Mouse (Mus musculus) forebrain, embryonic 14.5 days (tissue): ENCODE data around the gene Slc2a6. TPM values are rescaled to one million over a fixed set of nuclear protein-coding genes. Genes with fewer than 3 reads are reported as not detected.

ENCODE experiments used
- ATAC-seq: fragments of 200-750 bp; cut with Nextera tagmentation; 2 replicates; pipeline ENCODE4 v1.8.0; 2017; ENCODE audit warnings: mild to moderate bottlenecking, moderate library complexity
- DNase-seq: peaks from one replicate; pipeline ENCODE4 v3.0.0-alpha.2; 2015; ENCODE audit warnings: low spot score
- H3K27ac ChIP-seq: fragments of 300-500 bp; sonication (generic); 2 replicates; pipeline ENCODE4 v1.5.1; 2014; ENCODE audit warnings: low read depth, mild to moderate bottlenecking, control low read depth, low read length, moderate library complexity
- H3K27me3 ChIP-seq: fragments of 300-500 bp; sonication (generic); replicated peaks from 2 replicates; pipeline ENCODE4 v1.6.1; 2014; ENCODE audit warnings: low read length, control low read depth, mixed read lengths; ENCODE audit not compliant: control insufficient read depth, insufficient read depth
- H3K36me3 ChIP-seq: fragments of 300-500 bp; sonication (generic); 2 replicates; pipeline ENCODE4 v1.6.1; 2014; ENCODE audit warnings: low read length, control low read depth; ENCODE audit not compliant: control insufficient read depth, insufficient read depth
- H3K4me1 ChIP-seq: fragments of 300-500 bp; sonication (generic); 2 replicates; pipeline ENCODE4 v1.6.1; 2014; ENCODE audit warnings: antibody characterized with exemption, low read length, control low read depth; ENCODE audit not compliant: control insufficient read depth, insufficient read depth
- H3K4me2 ChIP-seq: fragments of 300-500 bp; sonication (generic); 2 replicates; pipeline ENCODE4 v1.6.1; 2014; ENCODE audit warnings: mild to moderate bottlenecking, control low read depth, low read length
- H3K4me3 ChIP-seq: fragments of 300-500 bp; sonication (generic); 2 replicates; pipeline ENCODE4 v1.5.1; 2014; ENCODE audit warnings: low read depth, low read length, control low read depth
- H3K9ac ChIP-seq: fragments of 300-500 bp; sonication (generic); 2 replicates; pipeline ENCODE4 v1.6.1; 2014; ENCODE audit warnings: mild to moderate bottlenecking, low read length, control low read depth, moderate library complexity
- H3K9me3 ChIP-seq: fragments of 300-500 bp; sonication (generic); replicated peaks from 2 replicates; pipeline ENCODE4 v1.6.1; 2016; ENCODE audit warnings: low read length, control low read depth, mixed read lengths; ENCODE audit not compliant: control insufficient read depth
- WGBS: fragments of 180-500 bp; shearing (Covaris S2); extraction: QIAGEN DNeasy Blood & Tissue Kit; methylation state at CpG from one replicate; pipeline ENCODE4 v1.1.7; 2014; 5-methylcytosine and 5-hydroxymethylcytosine counted together
- polyA plus RNA-seq: library from polyadenylated mRNA; unstranded; fragments of >200 nt; fragmentation: Nextera tagmentation; extraction: Ambion mirVana; gene quantifications from 2 replicates; pipeline ENCODE4 v1.2.1, GENCODE M21; 2014

Gene Slc2a6
- polyA plus RNA-seq, 1 experiment from 2014 or later: 3.4 TPM

DNA sequence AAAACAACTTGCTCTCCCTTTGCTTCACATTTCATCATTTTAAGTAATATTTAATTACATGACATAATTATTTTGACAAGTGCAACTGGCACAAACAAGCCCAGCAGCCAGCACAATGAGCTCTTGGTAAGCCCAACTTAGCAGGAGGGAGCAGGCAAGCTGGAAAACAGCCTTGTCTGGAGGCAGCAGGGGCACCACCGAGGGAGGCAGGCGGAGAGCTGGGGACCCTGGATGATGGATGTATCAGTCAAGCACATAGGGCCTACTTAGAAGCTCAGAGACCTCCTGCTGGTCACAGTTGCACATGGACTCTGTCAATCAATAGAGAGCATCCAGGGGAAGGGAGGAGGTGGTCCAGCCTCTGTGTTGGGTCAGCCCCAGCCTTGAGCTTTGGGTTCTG lies 40.2 kb upstream of the Slc2a6 start:
- H3K4me2 ChIP-seq: no peak overlapping the region
- no peak overlapping the region for H3K4me3 ChIP-seq
- H3K9me3 ChIP-seq: no peaks in the 10 kb centered on the region
- 39% methylated on average over 2 of the region's 2 CpGs for WGBS
- H3K4me1 ChIP-seq: 0 out of 2 replicates have a peak, but pooled peaks cover 3% of the 10 kb centered on the region
- no peak for DNase-seq
- H3K27ac ChIP-seq: no peak overlapping the region
- no peaks in the 10 kb centered on the region for H3K36me3 ChIP-seq
- no peak overlapping the region for H3K9ac ChIP-seq
- no peak for ATAC-seq
- H3K27me3 ChIP-seq: no peaks in the 10 kb centered on the region

DNA sequence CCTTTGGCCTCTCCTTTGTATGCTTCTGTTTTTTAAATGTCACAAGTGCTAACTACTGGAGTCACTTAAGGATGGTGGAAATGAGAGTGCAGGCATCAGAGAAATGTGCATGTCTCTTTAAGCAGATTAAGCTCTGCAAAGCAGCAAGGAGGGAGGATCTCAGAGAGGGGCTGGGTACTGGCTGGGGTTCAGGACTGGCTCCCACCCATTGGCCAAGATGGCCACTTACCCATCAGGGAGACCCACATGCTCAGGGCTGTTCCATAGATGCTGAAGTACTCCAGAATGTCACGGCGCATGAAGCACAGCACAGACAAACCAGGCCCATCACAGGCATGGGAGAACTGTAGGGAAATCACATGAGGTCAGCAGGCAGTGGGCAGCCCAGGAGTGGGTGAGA lies 39.3 kb upstream of the Slc2a6 start:
- no peak for DNase-seq
- WGBS: 78% methylated on average over 2 of the region's 2 CpGs
- Histone ChIP-seq H3K27me3 (no peaks in the 10 kb centered on the region), H3K9ac (no peak overlapping the region), H3K27ac (no peak overlapping the region), H3K4me2 (no peak overlapping the region), H3K4me3 (no peak overlapping the region), H3K36me3 (no peaks in the 10 kb centered on the region), H3K9me3 (no peaks in the 10 kb centered on the region), H3K4me1 (0 out of 2 replicates have a peak, but pooled peaks cover 3% of the 10 kb centered on the region)
- no peak for ATAC-seq

DNA sequence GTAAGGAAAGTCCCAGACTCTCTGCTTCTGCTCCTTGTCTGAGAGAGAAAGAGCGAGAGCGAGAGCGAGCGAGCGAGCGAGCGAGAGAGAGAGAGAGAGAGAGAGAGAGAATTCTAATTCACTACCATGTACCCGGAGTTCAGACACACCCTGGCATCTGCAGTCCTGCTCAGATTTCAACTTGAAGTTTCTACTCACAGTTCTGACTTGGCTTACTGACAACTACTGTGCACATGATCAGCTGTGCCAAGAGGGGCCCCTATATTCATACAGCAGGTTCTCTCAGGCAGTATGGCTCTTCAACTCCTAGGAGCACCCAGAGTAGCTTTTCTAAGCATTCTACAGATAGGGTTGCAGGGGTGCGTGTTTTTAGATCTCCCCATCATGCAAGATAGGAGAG lies 31.4 kb upstream of the Slc2a6 start:
- DNase-seq (no peak), ATAC-seq (no peak)
- 88% methylated on average over 9 of the region's 9 CpGs for WGBS
- Histone ChIP-seq H3K9ac (no peak overlapping the region), H3K4me3 (no peak overlapping the region), H3K4me2 (no peak overlapping the region), H3K9me3 (no peaks in the 10 kb centered on the region), H3K4me1 (no peaks in the 10 kb centered on the region), H3K36me3 (no peaks in the 10 kb centered on the region), H3K27me3 (no peaks in the 10 kb centered on the region), H3K27ac (no peak overlapping the region)

DNA sequence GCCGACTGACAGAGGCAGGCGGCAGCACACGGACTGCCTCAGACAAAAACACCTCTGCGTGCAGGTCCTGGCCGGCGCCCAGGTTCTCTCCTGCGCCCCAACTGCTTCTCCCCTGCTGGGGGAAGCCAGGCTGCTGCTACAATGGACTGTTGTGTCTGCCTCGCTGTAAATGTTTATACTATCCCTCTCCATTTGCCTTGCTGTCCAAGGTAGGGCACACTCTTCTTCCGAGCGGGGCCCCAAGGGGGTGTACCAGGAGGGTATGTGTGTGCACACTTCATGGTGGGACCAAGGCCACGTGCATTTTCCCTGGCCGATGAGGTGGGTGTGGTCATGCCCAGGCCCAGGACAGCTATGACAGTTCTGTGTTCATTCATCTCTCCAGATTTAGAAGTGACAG lies 31.0 kb upstream of the Slc2a6 start:
- no peaks in the 10 kb centered on the region for H3K9me3 ChIP-seq
- DNase-seq: no peak
- no peak for ATAC-seq
- H3K36me3 ChIP-seq: no peaks in the 10 kb centered on the region
- WGBS: 49% methylated on average over 12 of the region's 12 CpGs
- no peak overlapping the region for H3K4me3 ChIP-seq
- no peak overlapping the region for H3K27ac ChIP-seq
- H3K9ac ChIP-seq: no peak overlapping the region
- H3K4me2 ChIP-seq: no peak overlapping the region
- no peaks in the 10 kb centered on the region for H3K4me1 ChIP-seq
- H3K27me3 ChIP-seq: no peaks in the 10 kb centered on the region

DNA sequence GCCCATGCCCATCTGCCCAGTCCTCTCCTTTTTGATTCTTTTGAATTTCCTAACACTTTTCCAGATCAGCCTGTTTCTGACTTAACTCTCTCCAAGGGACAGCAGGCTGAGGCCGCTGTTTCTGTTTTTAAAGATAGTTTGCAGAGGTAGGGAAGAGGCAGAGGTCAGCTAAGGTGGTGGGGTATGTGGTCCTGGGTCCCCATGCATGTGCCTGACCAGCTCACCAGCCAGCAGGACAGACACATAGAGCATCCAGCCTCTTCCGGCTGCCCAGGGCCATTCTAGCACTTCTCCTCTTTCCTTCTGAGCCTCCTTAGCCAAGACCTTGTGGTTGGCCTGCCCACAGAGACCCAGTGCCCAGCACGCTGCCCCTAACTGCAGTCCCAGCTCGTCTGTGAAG lies 30.5 kb upstream of the Slc2a6 start:
- H3K9me3 ChIP-seq: no peaks in the 10 kb centered on the region
- no peak overlapping the region for H3K27ac ChIP-seq
- 61% methylated on average over 4 of the region's 4 CpGs for WGBS
- no peaks in the 10 kb centered on the region for H3K27me3 ChIP-seq
- H3K4me3 ChIP-seq: no peak overlapping the region
- no peaks in the 10 kb centered on the region for H3K36me3 ChIP-seq
- ATAC-seq: no peak
- no peaks in the 10 kb centered on the region for H3K4me1 ChIP-seq
- no peak overlapping the region for H3K4me2 ChIP-seq
- H3K9ac ChIP-seq: no peak overlapping the region
- DNase-seq: no peak

DNA sequence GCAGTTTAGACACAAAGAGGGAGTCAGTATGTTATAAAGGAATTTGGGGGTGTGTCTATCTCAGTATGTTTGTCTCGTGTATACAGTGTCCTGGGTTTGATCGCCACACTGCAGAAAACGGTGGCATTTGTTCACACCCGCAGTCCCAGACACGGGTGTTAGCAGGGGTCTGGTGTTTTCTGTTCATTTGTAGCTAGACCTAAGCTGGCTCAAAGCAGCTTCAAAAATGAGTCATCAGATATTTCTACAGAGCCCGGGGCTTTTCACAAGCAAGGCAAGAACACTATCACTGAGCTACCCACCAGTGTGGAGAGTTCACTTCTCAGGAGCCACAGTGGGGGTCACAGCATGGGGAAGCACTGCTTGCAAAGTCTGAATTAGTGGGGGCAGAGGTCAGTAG lies 21.6 kb upstream of the Slc2a6 start:
- H3K27me3 ChIP-seq: no peaks in the 10 kb centered on the region
- H3K4me2 ChIP-seq: no peak overlapping the region
- no peak overlapping the region for H3K4me3 ChIP-seq
- DNase-seq: no peak
- WGBS: 38% methylated on average over 6 of the region's 6 CpGs
- no peaks in the 10 kb centered on the region for H3K36me3 ChIP-seq
- no peak overlapping the region for H3K9ac ChIP-seq
- no peaks in the 10 kb centered on the region for H3K4me1 ChIP-seq
- H3K27ac ChIP-seq: no peak overlapping the region
- ATAC-seq: no peak
- no peaks in the 10 kb centered on the region for H3K9me3 ChIP-seq

DNA sequence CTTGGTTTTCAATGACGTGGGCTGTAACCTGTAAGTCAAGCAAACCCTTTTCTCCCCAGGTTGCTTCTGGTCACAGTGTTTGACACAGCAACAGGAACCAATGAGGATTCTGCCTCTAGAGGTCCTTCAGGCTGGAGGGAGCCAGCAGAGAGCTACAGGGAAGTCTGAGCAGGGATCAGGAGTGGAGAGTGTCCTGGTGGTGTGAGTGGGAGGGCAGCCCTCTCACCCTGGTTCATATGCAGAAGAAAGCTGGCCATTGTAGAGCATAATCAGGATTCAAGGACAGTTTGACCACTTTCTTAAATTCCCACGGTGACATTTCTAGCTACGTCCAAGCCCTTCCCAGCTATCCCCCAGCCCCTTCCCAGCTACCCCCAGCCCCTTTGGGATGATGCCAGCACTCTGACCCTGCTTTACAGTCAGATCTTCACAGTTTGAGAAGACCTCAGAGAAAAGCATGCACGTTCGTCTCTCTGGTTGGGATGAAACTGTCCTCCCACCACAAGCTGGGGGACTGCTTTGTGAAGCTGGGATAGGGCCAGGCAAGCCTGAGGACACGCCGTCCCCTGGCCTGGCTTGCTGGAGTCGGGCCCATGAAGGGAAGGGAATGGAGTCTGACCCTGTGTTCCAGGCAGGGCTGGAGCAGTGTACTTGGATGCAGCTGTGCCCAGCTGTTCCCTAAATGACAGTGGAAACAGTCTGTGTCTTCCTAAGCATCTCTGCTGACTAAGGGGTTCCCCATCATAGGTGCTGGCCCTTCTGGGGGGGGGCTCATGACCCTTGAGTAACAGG lies 18.4 kb upstream of the Slc2a6 start:
- H3K4me1 ChIP-seq: no peaks in the 10 kb centered on the region
- H3K27ac ChIP-seq: no peak overlapping the region
- ATAC-seq (no peak), DNase-seq (no peak)
- H3K4me3 ChIP-seq: no peak overlapping the region
- H3K4me2 ChIP-seq: no peak overlapping the region
- no peak overlapping the region for H3K9ac ChIP-seq
- no peaks in the 10 kb centered on the region for H3K36me3 ChIP-seq
- 68% methylated on average over 8 of the region's 8 CpGs for WGBS
- H3K27me3 ChIP-seq: no peaks in the 10 kb centered on the region
- H3K9me3 ChIP-seq: no peaks in the 10 kb centered on the region

DNA sequence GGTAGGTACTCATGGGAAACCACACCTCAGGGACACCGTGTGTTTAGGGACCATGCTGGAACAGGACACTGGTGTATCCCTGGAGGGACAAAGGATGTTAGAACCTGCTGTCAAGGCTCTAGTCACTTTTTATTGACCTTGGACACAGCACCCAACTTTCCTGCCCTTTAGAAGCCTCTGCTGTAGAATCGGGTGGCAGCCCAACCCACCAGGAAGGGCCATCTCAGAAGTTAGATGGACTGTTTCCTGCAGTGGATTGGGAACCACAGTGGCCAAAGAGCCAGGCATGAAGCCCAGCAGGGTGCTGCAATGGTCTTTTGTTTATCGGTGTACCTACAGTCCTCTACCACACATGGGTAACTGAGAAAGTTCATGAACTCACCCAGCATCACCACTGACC lies 16.8 kb upstream of the Slc2a6 start:
- H3K27ac ChIP-seq: no peak overlapping the region
- no peak for ATAC-seq
- WGBS: 87% methylated on average over 3 of the region's 3 CpGs

DNA sequence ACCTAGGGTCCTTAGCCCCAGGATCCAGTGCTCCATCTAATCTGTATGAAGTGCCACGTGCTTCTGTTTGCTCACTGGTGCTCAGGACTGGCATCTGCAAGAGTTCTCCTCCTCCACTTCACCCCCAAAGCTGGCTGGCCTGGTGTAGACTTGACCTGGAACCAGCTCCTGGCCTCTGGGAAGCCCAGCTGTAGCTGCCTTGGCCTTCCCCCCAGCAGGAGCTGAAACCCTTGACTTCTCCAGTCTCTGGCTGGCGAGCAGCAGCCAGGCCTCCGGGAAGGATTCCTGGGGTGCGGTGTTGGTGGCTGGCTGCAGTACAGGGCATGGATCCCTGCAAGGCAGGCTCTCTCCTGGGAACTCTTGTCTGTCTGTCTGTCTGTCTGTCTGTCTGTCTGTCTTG lies 16.4 kb upstream of the Slc2a6 start:
- H3K9ac ChIP-seq: no peak overlapping the region
- H3K27me3 ChIP-seq: no peaks in the 10 kb centered on the region
- no peaks in the 10 kb centered on the region for H3K9me3 ChIP-seq
- WGBS: 89% methylated on average over 3 of the region's 4 CpGs
- no peak overlapping the region for H3K4me2 ChIP-seq
- DNase-seq (no peak), ATAC-seq (no peak)
- H3K36me3 ChIP-seq: no peaks in the 10 kb centered on the region
- H3K4me1 ChIP-seq: no peaks in the 10 kb centered on the region
- no peak overlapping the region for H3K27ac ChIP-seq
- H3K4me3 ChIP-seq: no peak overlapping the region

More for the DNA sequence above, 16.8 kb upstream of the Slc2a6 start:
- no peak for DNase-seq
- Histone ChIP-seq H3K4me1 (no peaks in the 10 kb centered on the region), H3K4me3 (no peak overlapping the region), H3K9ac (no peak overlapping the region), H3K9me3 (no peaks in the 10 kb centered on the region), H3K36me3 (no peaks in the 10 kb centered on the region), H3K27me3 (no peaks in the 10 kb centered on the region), H3K4me2 (no peak overlapping the region)
